Mouse (Mus musculus) embryonic facial prominence, embryonic 14.5 days (tissue): Measurements from ENCODE around the gene Map2k4. TPM values are rescaled to one million over a fixed set of nuclear protein-coding genes. Genes with fewer than 3 reads are reported as not detected.

ENCODE experiments used
- ATAC-seq: fragments of 200-750 bp; cut with Nextera tagmentation; 2 replicates; pipeline ENCODE4 v1.8.0; 2017; ENCODE audit warnings: low read depth, moderate number of reproducible peaks, moderate TSS enrichment
- DNase-seq: peaks from one replicate; pipeline ENCODE4 v3.0.0-alpha.2; 2015; ENCODE audit warnings: low spot score
- H3K27ac ChIP-seq: fragments of 300-500 bp; sonication (generic); replicated peaks from 2 replicates; pipeline ENCODE4 v1.5.1; 2014; ENCODE audit warnings: low read depth, mild to moderate bottlenecking, low read length, moderate library complexity
- H3K27me3 ChIP-seq: fragments of 300-500 bp; sonication (generic); replicated peaks from 2 replicates; pipeline ENCODE4 v1.6.1; 2014; ENCODE audit warnings: low read length; ENCODE audit not compliant: control insufficient read depth, insufficient read depth
- H3K36me3 ChIP-seq: fragments of 300-500 bp; sonication (generic); 2 replicates; pipeline ENCODE4 v1.6.1; 2014; ENCODE audit warnings: low read length, mixed read lengths; ENCODE audit not compliant: control insufficient read depth, insufficient read depth
- H3K4me1 ChIP-seq: fragments of 300-500 bp; sonication (generic); 2 replicates; pipeline ENCODE4 v1.6.1; 2014; ENCODE audit warnings: antibody characterized with exemption, low read length; ENCODE audit not compliant: control insufficient read depth, insufficient read depth
- H3K4me2 ChIP-seq: fragments of 300-500 bp; sonication (generic); 2 replicates; pipeline ENCODE4 v1.6.1; 2014; ENCODE audit warnings: low read depth, mild to moderate bottlenecking, low read length, moderate library complexity, mixed read lengths
- H3K4me3 ChIP-seq: fragments of 300-500 bp; sonication (generic); 2 replicates; pipeline ENCODE4 v1.5.1; 2014; ENCODE audit warnings: low read depth, mild to moderate bottlenecking, low read length
- H3K9ac ChIP-seq: fragments of 300-500 bp; sonication (generic); 2 replicates; pipeline ENCODE4 v1.6.1; 2014; ENCODE audit warnings: low read depth, mild to moderate bottlenecking, low read length, moderate library complexity, mixed read lengths
- H3K9me3 ChIP-seq: fragments of 300-500 bp; sonication (generic); 2 replicates; pipeline ENCODE4 v1.6.1; 2016; ENCODE audit warnings: low read length; ENCODE audit not compliant: control insufficient read depth
- WGBS: fragments of 180-500 bp; shearing (Covaris S2); extraction: QIAGEN DNeasy Blood & Tissue Kit; methylation state at CpG from one replicate; pipeline ENCODE4 v1.1.7; 2014; 5-methylcytosine and 5-hydroxymethylcytosine counted together
- polyA plus RNA-seq: library from polyadenylated mRNA; unstranded; fragments of >200 nt; fragmentation: Nextera tagmentation; extraction: Ambion mirVana; gene quantifications from 2 replicates; pipeline ENCODE4 v1.2.1, GENCODE M21; 2014

Map2k4 gene
- polyA plus RNA-seq, 1 experiment from 2014 or later, result 70.9 TPM

DNA sequence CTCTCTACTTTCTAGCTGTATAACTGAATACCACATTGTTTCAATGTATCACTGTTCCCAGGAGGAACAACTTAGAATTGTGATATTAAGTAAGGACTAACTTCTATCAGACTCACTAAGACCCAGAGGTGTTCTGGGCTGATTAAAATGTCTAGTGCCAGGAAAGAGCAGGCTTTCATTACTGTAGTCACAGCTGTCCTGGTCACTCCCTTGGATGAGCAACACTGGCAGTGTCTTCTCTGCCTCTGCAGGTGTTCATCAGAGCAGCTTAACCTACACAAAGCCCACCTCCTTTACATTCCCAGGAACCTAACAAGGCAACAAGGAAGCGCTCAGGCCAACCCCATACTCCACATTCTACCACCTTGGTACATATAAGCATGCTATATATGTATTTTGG, 8.5 kb downstream of the Map2k4 start:
- WGBS, result 100% methylated on average over 1 of the region's 1 CpGs
- no peak for ATAC-seq
- Histone ChIP-seq H3K4me3 (no peak overlapping the region), H3K27me3 (no peaks in the 10 kb centered on the region), H3K36me3 (peaks cover 13% of the 10 kb centered on the region; the same call in 1 of the 2 replicates), H3K4me1 (peaks cover 29% of the 10 kb centered on the region), H3K9ac (no peak overlapping the region), H3K4me2 (peak overlapping the region; percentile 3; the same call in 1 of the 2 replicates), H3K9me3 (no peaks in the 10 kb centered on the region), H3K27ac (no peak overlapping the region; the same call in 1 of the 2 replicates)
- no peak for DNase-seq

- H3K36me3 ChIP-seq, result peaks cover 13% of the 10 kb centered on the region; the same call in 1 of the 2 replicates
- H3K4me3 ChIP-seq, result no peak overlapping the region
- H3K9ac ChIP-seq, result no peak overlapping the region
- 0 out of 2 replicates have a peak overlapping the region, but pooled peaks have one; percentile 18 for H3K27ac ChIP-seq
- no peaks in the 10 kb centered on the region for H3K9me3 ChIP-seq
- peaks cover 29% of the 10 kb centered on the region for H3K4me1 ChIP-seq
- 46% methylated on average over 1 of the region's 1 CpGs for WGBS
- peak overlapping the region; percentile 3; the same call in 1 of the 2 replicates for H3K4me2 ChIP-seq
- ATAC-seq, result peak; percentile 75; the same call in 1 of the 2 replicates
- H3K27me3 ChIP-seq, result no peaks in the 10 kb centered on the region
- peak; percentile 88 for DNase-seq
Observed at GRCm38 (mm10) chr11:65779066-65779465, 9.0 kb downstream of the Map2k4 start.

DNA sequence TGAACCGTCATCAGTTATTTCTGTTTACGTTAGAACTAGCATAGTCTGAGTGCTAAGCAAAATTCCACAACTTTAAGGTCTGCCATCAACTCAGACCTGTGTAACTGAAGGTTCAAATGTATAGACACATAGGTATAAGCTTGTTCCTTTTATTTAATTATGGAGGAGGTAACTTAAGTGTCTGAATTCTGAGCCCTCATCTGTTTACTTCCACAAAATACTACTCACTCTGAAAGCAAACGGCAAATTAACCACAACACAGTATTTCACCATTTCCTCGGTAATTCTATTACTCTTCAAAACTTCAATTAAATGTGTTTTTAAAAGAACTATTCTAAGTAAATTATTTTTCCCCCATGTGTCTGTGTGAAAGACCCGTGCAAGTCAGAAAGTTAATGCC, 10.3 kb downstream of the Map2k4 start:
- H3K9ac ChIP-seq, result no peak overlapping the region
- no peak overlapping the region for H3K4me2 ChIP-seq
- peaks cover 29% of the 10 kb centered on the region for H3K4me1 ChIP-seq
- ATAC-seq (no peak), DNase-seq (no peak)
- H3K36me3 ChIP-seq, result peaks cover 13% of the 10 kb centered on the region; the same call in 1 of the 2 replicates
- no peaks in the 10 kb centered on the region for H3K9me3 ChIP-seq
- no peaks in the 10 kb centered on the region for H3K27me3 ChIP-seq
- H3K4me3 ChIP-seq, result no peak overlapping the region
- 54% methylated on average over 5 of the region's 5 CpGs for WGBS
- no peak overlapping the region for H3K27ac ChIP-seq

GRCm38 (mm10) chr11:65776906-65777611, 11.0 kb downstream of the Map2k4 start:
- no peak for DNase-seq
- H3K27me3 ChIP-seq, result no peaks in the 10 kb centered on the region
- ATAC-seq, result no peak
- no peak overlapping the region for H3K9ac ChIP-seq
- 57% methylated on average over 2 of the region's 2 CpGs for WGBS
- no peak overlapping the region for H3K27ac ChIP-seq
- no peak overlapping the region for H3K4me3 ChIP-seq
- peaks cover 29% of the 10 kb centered on the region for H3K4me1 ChIP-seq
- H3K36me3 ChIP-seq, result peaks cover 13% of the 10 kb centered on the region; the same call in 1 of the 2 replicates
- H3K4me2 ChIP-seq, result no peak overlapping the region
- no peaks in the 10 kb centered on the region for H3K9me3 ChIP-seq

DNA sequence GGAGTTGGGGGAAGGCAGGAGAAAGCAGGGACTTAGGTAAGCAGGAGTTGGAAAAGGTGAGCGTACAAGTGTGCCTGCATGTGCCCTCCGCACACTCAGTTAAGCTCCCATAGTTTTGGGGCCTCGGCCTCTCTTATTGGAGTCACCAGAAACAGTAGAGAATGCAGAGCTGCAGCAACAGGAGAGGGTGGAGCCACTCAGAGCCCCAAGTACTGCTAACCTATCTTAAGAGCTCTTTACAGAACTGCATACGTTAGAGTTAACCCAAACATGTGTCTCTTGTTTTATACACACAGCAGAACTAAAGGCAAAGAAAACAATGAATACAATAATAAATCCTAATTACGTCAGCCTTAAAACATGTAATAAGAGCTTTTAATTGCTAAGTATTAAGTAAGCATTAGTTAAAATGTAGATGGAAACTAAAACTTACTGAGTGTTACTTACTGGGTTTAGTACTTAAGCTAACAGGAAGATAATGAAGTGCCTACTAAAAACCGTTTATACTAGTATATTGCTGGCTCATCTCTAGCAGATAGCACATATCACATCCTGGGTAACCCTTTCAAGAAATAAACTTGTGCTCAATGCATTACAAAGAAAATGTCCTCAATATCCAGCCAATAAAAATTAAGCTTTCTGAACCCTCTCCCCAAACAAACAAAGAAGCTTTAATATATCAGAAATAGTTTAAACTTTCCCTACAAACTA, 14.0 kb downstream of the Map2k4 start:
- ATAC-seq (no peak), DNase-seq (no peak)
- no peaks in the 10 kb centered on the region for H3K36me3 ChIP-seq
- no peaks in the 10 kb centered on the region for H3K27me3 ChIP-seq
- no peak overlapping the region for H3K9ac ChIP-seq
- no peaks in the 10 kb centered on the region for H3K9me3 ChIP-seq
- no peak overlapping the region for H3K4me2 ChIP-seq
- no peak overlapping the region for H3K4me3 ChIP-seq
- peaks cover 19% of the 10 kb centered on the region for H3K4me1 ChIP-seq
- WGBS, result 65% methylated on average over 6 of the region's 6 CpGs
- H3K27ac ChIP-seq, result no peak overlapping the region

DNA sequence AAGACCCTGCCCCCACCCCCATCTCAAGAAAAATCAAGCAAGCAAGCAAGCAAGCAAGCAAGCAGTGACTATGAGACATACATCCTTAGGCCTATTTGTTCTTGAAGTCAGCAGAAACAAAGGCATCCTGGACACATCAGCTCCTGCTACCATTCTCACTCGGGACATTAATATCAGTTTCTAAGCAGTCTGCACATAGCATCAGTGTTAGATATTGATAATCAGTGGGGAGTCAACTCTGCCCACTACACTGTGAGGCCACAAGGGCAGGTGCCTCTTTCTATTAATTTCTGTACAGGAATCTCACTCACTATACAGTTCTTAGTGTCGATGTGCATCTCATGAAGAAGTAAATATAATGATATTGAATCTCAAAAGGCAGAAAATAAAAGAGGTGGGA, 14.6 kb downstream of the Map2k4 start:
- no peak overlapping the region for H3K4me2 ChIP-seq
- no peaks in the 10 kb centered on the region for H3K9me3 ChIP-seq
- H3K27ac ChIP-seq, result no peak overlapping the region
- no peak overlapping the region for H3K9ac ChIP-seq
- DNase-seq (no peak), ATAC-seq (no peak)
- H3K4me1 ChIP-seq, result peaks cover 15% of the 10 kb centered on the region
- no peaks in the 10 kb centered on the region for H3K36me3 ChIP-seq
- H3K4me3 ChIP-seq, result no peak overlapping the region
- 87% methylated on average over 2 of the region's 2 CpGs for WGBS
- no peaks in the 10 kb centered on the region for H3K27me3 ChIP-seq

GRCm38 (mm10) chr11:65771546-65771945, 16.6 kb downstream of the Map2k4 start:
- no peaks in the 10 kb centered on the region for H3K27me3 ChIP-seq
- no peak overlapping the region for H3K4me2 ChIP-seq
- H3K27ac ChIP-seq, result no peak overlapping the region
- 86% methylated on average over 1 of the region's 1 CpGs for whole genome bisulfite sequencing
- H3K4me3 ChIP-seq, result no peak overlapping the region
- H3K9me3 ChIP-seq, result no peaks in the 10 kb centered on the region
- DNase-seq (no peak), ATAC-seq (no peak)
- H3K36me3 ChIP-seq, result no peaks in the 10 kb centered on the region
- no peaks in the 10 kb centered on the region for H3K4me1 ChIP-seq
- H3K9ac ChIP-seq, result no peak overlapping the region

GRCm38 (mm10) chr11:65769990-65770389, 18.1 kb downstream of the Map2k4 start:
- Histone ChIP-seq H3K27ac (no peak overlapping the region), H3K36me3 (no peaks in the 10 kb centered on the region), H3K27me3 (no peaks in the 10 kb centered on the region), H3K9me3 (no peaks in the 10 kb centered on the region), H3K4me3 (no peak overlapping the region), H3K4me2 (no peak overlapping the region), H3K4me1 (no peaks in the 10 kb centered on the region), H3K9ac (no peak overlapping the region)
- ATAC-seq, result no peak
- no peak for DNase-seq
- 78% methylated on average over 5 of the region's 5 CpGs for WGBS
